Mouse (Mus musculus): ENCODE data around the gene Ugt1a1.
"Not testable (repeated sequence)": the region's sequence is repeated elsewhere in the genome, so short reads cannot be mapped to it uniquely, and the experiment has no call there.

Gene Ugt1a1

DNA sequence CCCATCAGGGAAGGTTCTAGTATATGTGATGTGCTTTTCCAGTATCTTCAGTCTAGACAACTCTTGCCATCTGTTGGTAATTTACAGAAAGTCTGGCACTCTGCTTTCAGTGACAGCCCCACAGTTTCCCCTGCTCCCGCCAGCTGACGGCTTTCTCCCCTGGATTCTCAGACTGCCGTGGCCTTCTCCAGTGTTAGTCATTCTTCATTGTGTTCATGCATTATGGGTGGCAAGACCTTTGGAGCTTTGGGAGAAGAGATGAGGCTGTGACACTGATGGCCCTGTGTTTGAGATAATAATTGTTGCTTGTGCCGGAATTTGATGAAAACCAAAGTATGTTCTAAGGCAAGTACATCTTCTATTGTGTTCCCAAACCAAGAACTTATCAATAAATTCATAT lies 6.8 kb downstream of the Ugt1a1 start:
- DNase-seq (ENCODE audit: low spot score): no peak

DNA sequence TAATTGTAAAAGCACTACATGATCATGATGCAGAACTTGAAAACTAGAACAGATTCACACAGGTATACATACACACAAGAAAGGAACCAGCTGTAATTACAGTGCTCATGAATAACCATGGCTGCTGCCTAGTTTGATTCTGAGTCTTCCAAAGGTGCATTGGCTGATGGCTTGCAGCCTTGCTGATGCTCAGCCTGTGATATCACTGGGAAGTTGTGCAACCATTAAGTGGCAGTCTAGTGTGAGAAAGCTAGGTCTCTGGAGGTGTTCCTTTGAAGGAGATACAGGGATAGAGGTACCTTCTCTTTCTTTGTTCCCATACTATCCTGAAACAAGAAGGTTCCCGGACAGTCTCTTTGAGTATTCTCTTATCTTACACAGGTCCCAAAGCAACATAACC lies 7.3 kb downstream of the Ugt1a1 start:
- DNase-seq (ENCODE audit: low spot score): no peak

DNA sequence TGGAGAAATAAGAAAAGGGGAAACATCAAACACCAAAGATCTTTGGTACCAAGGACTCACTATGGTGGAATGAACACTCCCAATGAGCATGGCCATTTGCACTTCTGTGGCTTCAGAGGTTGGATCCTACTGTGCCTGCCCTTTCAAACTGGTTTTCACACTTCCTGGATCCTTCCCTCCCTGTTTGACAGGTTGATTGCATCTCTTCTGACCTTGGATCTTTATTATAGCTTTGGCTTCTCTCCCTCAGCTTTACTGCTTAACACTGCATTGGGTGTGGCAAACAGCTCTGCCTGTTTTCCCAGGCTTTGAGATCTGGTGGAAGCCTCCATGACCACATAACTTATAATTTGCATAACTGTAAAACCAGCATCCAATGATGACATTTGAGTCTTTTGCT lies 8.6 kb downstream of the Ugt1a1 start:
- DNase-seq (ENCODE audit: low spot score): no peak

DNA sequence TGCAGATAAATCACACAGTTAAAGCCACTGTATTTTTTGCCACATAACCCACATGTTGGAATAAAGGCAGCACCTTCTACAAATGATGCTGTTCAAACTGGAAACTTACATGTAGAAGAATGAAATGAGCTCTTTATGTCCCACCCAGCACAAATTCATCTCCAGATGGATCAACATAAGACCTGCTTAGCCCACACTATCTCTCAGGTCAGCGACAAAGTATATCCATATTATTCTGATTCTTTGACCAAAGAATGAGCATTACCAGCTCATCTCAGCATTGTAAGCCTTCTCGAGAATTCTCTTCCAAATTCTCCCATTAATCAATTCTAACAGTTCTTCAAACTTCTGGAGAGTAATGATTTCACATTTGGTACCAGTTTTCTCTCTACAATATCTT lies 10.5 kb downstream of the Ugt1a1 start:
- no peak for DNase-seq (ENCODE audit: low spot score)

DNA sequence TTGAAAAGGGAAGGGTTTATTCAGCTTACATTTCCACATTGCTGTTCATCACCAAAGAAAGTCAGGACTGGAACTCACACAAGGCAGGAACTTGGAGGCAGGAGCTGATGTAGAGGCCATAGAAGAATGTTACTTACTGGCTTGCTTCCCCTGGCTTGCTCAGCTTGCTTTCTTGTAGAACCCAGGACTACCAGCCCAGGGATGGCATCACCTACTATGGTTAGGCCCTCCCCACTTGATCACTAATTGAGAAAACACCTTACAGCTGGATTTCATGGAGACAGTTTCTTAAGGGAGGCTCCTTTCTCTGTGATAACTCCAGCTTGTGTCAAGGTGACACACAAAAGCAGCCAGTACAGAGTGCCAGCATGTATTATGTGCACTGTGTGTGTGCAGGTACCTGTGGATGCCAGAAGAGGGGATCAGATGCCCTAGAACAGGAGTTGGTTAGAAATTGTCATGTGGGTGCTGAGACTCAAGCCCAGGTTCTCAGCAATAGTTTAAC lies 11.3 kb downstream of the Ugt1a1 start:
- not testable (repeated sequence) for DNase-seq (ENCODE audit: low spot score)

DNA sequence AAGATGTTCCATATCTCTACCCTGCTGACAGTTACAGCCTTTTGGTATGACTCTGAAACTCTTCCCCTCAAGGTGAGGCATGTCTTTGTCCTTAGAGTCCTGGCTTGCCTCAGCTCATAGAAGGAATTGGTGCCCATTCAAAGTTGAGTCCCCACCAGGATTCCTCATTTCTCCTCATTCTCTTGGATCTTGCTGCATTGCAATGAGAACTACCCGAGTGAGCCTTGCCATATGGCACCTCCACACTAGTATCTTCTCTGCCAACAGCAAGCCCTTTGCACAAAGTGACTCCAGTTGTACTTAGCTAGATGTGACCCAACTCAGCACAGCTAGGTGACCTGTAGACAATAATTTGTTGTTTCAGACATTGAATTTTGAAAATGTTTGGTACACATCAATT lies 11.8 kb downstream of the Ugt1a1 start:
- DNase-seq (ENCODE audit: low spot score): no peak

DNA sequence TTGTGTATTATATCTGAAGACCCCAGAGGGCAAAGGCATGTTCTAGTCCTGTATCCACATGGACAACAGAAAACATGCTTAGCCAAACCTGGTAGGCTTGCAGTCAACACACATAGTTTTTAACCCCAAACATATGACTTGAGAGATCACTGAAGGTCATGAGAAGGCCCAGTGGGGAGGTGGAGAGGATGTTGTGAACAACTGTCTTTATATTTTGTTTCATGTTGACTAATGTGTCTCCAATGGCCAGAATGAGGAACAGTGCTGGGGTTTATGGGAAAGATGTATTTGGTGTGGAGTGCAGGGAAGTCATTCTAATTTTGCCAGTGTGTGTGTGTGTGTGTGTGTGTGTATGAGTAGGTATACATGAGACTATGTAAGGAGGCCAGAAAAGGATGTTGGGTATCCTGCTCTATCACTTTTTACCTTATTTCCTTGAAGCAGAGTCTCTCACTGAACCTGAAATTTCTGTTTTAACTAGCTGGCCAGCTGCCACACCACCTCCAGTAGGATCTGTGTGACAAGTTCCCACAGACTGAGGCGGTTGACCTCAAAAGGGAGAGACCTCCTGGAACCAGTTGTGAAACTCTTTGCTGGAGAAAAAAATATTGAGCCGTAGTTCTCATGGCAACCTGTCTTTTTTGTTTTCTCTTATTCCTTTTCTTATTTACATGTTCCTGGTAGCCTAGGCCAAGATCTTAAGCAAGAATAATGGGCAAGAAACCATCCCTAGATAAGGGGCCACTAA lies 12.4 kb downstream of the Ugt1a1 start:
- DNase-seq (ENCODE audit: low spot score): no peak

DNA sequence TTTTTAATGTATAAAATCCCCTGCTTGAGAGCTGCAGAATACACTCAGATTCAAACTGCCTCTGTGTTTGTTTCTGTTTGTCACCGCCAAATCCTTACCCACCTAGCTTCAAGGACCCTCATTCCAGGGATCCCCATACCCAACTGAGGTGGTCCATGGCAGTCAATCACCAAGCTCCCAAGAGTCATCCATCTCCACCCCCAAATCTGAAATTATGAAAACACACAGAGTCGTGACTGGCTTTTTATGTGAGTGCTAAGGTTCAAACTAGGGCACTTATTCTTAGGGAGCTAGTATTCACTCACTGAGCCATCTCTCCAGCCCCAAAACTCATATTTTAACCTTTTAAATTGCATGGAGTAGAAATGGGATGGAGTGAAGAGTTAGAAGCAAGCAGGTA lies 13.5 kb downstream of the Ugt1a1 start:
- not testable (repeated sequence) for DNase-seq (ENCODE audit: low spot score)

DNA sequence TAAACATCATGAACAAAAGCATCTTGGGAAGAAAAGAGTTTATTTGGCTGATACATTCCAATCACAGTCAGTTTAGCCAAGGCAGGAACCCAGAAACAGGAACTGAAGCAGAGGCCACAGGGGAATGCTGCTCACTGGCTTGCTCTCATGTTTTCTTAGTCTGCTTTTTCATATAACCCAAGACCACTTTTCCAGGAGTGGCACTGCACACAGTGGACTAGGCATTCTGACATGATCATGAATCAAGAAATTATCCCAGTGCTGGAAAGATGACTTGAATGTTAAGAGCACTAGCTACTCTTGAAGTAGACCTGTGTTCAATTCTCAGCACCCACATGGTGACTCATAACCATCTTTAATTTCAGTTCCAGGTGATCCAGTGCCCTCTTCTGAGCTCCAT lies 14.0 kb downstream of the Ugt1a1 start:
- no peak for DNase-seq (ENCODE audit: low spot score)

DNA sequence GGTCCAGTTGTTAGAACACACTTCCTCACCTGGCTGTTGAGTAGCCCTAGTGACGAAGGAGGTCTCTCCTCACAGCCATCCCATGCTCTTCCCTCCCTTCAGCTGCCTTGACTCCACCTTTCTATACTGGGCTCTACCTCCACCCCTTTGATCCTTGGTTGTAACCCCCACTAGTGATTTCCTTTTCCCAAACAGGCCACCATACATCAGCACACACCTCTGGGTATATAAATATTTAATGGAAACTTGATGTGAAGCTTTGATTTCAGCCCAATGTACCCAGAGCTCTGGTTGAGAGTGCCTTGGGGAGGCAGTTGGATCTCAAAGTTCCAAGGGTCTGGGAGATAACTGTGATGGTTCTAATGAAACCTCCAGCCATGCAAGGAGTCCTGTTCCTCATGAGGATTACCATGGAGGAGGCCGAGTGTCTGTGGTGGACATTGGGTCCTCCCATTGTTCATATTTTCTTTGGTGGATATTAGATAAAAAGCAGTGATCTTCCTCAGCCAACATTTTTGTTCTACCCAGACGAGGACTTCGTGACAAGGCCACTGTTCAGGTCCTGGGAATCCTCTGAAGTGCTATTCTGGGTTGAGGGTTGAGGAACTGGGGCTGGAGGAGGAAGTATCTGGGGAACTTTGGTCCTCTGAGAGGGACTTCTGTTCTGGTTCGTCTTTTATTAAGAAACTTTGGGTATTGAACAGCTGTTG lies 15.1 kb downstream of the Ugt1a1 start, which contains the start of gene Mroh2a:
Gene Mroh2a (plus strand): TSS at position 317 of the 710 bp plus-strand sequence.
- DNase-seq (ENCODE audit: low spot score): no peak

DNA sequence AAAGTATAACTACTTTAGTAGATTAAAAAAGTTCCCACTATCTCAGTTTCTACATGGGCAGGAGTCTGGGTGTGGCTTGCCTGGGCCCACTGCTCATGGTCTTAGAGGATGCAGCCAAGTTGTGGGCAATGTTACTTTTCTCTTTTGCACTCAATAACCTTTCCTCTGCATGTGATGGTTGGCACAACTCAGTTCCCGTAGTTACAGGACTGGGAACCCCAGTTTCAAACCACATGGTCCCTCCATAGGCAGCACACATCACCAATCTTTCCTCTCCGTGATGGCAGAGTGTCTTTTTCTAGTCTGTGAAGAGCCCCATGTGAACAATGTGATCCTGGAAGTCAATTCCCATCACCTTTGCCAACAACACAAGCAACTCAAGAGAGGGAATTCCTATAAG lies 15.7 kb downstream of the Ugt1a1 start:
- no peak for DNase-seq (ENCODE audit: low spot score)

DNA sequence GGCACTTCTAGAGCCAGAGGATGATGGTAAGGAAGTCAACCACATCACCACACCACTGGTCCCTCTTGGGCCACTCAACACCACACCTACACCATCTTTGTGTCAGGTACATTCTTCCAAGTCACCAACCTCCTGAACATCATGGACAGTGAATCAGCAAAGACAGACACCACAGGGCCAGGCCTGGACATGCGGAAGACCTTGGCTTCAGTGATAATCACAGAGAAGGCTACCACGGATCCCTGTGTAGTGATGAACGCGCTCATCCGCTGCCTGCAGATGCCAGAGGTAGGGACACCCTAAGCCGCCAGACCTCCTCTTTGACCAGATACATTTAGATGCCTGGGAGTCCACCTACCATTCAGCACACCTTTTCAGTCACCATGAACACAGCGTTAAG lies 16.4 kb downstream of the Ugt1a1 start:
- DNase-seq (ENCODE audit: low spot score): no peak

DNA sequence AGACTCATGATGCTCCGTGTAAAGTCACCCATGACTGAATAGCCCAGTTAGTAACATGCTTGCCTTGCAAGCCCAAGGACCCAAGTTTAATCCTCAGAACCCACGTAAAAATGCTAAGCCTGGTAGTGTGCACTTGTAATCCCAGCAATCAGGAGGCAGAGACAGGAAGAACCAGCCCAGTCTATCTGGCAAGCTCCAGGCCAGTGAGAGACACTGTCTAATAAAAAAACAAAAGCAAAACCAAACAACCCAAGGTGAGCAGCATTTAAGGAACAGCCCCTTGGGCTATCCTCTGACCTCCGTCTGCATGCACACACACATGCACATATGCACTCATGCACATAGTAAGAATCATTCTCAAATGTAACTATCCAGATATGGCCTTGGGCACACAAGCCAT lies 17.8 kb downstream of the Ugt1a1 start:
- DNase-seq (ENCODE audit: low spot score): no peak

DNA sequence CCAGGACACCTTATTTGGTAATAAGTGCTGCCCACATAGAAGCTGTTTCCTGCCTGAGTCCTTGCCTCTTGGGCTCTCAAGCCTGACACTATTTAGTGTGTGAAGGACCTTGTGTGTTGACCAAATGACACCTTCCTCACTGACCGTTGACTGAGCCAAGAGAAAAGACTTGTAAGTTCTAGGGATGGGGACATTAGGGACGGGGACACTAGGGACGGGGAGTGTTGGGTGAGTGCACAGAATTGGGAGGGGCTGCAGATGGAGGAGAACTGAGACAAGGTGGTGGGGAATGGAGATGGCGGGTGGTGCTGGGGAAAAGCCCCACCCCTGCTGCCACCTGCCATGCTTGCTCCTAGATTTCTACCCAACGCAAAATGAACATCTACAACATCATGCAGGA lies 18.2 kb downstream of the Ugt1a1 start:
- DNase-seq (ENCODE audit: low spot score): no peak

DNA sequence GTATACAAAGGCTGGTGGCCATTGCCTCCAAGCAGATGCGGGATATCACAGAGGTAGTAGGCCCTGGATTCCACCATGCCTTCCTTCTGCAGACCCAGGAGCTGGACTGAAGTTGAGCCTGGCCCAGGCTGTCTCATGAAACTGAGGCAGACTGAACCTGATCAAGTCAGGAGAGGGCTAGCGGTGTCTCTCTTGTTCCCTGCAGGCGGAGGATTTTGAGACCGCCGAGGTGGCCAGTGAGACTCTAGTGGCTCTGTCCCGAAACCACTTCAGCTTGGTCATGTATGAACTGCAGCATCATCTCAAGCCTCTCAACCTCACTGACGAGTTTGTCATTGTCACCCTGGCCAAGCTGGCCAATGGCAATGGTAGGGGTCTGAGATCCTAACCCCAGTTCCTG lies 18.7 kb downstream of the Ugt1a1 start:
- DNase-seq (ENCODE audit: low spot score): no peak

DNA sequence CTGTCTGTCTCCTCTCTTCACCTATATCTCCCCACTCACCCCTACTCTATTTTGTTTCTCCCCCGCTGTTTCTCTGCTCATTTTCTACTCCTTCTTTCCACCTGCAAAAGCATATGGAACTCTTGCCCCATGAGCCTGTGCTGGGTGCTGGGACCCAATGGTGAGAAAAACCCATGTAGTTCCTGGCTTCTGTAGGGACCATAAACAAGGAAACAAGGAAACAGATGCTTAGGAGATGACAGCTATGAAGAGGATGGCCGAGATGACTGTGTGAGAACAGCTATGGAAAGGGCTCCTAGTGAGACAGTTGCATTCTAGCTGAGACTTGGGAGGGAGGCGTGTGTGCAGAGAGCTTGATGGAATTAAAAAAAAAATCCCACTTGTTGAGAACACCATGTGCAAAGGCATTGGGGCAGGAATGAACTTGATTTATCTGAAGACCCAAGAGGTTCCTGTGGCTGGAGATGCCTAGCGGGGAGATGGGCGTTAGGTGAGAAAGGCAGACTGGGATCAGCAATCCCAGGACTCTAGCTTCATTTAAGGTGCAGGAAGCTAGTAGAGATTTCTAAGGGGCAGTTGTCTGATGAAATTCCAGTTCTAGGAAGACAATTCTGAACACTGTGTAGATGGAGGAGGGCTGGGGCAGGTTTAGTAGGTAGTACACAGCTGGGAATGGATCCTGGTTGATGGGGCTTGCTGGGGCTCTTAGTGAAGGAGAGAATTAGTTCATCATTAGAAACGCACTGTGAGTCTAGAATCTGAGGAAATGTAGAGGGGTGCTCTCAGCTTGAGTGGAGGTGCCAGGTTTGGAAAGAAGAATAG lies 19.4 kb downstream of the Ugt1a1 start:
- no peak for DNase-seq (ENCODE audit: low spot score)

DNA sequence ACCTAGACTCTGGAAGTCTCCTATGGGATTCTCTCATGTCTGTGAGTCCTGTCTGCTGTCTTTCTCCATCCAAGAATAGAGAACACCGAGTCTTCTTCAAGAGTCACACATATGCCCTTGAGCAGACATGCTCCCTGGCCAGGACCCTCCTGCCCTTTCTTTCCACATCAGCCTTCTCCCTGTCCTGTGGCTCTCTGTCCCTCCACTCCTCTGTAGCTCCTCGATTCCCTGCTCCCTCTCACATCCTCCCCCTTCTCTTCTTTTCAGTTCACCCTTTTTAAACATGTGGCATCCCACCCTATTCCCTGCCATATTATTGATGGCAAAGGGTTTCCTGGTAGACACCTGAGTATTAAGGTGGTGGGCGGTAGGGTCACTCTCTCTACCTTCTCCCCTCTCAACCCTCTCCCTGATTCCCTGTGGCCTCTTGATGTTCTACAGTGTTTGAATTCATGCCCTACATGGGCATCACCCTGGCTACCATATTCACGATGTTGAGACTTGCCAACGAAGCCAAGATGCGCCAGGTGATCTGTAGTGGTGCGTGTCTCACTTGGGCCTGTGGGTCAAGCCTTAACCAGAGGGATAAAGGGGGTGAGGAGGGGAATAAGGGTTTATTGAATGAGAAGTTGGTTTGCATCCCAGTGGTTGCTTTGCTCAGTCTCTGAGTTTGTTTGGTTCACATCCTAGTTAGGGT lies 20.2 kb downstream of the Ugt1a1 start:
- no peak for DNase-seq (ENCODE audit: low spot score)

DNA sequence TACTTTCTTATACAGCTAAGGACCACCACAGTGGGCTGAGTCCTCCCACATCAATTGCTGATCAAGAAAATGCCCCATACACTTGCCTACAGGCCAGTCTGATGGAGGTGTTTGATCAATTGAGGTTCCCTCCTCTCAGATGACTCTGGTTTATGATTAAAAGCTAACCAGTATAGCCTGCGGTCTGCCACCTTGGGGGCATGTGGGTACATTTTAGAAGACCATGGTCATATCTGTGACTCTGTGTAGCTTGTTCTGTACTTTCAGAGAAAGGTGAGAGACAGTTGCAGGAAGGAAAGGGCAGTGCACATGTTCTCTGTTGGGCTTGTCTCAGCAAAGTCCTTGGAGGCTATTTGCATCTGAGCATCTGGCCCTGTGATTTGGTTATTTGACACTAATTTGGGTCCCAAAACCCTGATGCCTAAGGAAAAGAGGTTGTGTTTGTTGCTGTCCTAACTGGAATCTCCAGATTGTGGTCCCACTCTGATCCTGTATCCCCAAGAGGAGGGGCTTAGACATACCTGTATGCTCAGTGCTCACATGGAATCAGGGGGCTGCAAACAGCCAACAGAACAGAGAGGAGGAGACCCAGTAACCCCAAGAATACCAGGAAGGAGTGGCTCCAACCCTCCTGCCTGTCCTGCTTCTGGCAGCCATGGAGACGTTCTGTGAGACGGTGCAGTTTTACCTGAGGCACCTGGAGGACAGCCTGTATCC lies 21.1 kb downstream of the Ugt1a1 start:
- no peak for DNase-seq (ENCODE audit: low spot score)

DNA sequence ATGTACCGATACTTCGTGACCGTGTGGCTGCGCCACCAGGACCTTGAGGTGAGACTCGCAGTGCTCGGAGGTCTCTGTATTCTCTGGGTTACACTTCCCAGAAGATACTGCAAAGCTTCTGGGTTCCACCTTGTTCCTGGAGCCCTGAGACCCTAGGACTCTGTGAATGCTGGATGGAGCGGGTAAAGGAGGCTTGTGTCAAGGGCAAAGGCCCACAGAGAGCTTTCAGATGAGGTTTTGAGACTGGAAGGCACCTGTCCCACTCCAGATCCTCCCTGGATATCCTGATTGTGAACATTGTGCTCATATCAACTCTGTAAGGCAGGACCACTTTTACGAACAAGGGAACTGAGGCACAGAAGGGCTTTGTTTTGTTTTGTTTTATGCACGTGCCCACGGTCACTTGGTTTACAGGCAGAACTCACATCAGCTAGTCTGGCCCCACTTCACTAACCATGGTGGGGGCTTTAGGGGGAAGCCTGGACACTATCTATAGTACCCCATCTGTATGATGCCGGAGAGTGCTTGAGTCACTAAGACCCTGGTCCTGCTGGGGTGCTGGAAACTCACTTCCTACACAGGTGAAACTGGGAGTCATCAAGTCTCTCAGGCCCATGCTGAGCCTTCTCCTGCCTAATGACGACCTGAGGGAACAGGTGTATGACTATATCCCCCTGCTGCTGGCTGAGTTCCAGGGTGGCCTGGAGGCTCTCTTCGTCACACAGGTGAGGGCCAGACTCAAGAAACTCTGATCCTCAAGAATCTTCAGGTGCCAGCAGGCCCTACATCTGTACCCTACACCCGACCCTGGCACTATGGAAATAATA lies 21.9 kb downstream of the Ugt1a1 start:
- no peak for DNase-seq (ENCODE audit: low spot score)

DNA sequence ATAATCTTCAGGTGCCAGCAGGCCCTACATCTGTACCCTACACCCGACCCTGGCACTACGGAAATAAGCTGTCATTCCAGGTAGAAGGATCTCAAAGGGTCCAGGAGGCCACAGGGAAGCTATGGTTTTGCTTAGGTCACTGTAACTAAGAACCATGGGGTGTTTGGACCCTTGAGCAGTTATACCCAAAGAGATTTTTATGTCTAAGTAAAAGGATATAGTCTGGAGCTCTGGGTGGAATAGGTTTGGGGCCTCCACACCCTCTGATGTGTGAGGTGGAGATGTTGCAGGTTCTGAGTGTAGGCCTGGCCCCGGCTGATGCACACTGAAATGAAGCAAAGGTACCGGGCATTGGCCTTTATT lies 22.5 kb downstream of the Ugt1a1 start:
- no peak for DNase-seq (ENCODE audit: low spot score)

DNA sequence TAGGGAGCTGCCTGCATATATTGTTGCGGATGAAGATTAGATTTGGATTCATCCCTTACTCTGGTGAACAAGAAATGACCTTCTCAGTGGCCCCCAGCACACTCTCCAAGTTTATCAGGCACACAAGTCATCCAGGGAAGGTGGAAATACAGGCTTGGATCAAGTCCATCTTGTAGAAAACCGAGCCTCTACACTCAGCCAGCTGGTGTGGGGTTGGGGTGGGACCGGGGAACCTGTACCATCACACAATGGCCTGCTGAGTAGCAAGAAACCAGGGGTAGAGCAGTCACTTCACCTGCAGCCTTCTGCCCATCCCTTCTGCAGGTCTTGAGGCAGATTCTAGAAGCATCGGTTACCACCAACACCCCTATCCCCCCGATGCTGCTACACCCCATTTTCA lies 22.9 kb downstream of the Ugt1a1 start:
- no peak for DNase-seq (ENCODE audit: low spot score)
